Mouse (Mus musculus) midbrain, embryonic 13.5 days (tissue): ENCODE results near the gene Abhd2. TPM values are rescaled to one million over a fixed set of nuclear protein-coding genes. Genes with fewer than 3 reads are reported as not detected.

Source experiments
- ATAC-seq: fragments of 200-750 bp; cut with Nextera tagmentation; 2 replicates; pipeline ENCODE4 v1.8.0; 2017; ENCODE audit warnings: mild to moderate bottlenecking, moderate TSS enrichment, moderate library complexity
- H3K27ac ChIP-seq: fragments of 300-500 bp; sonication (generic); 2 replicates; pipeline ENCODE4 v1.5.1; 2015; ENCODE audit warnings: inconsistent platforms, mild to moderate bottlenecking, moderate library complexity
- H3K27me3 ChIP-seq: fragments of 300-500 bp; sonication (generic); 2 replicates; pipeline ENCODE4 v1.6.1; 2015; ENCODE audit warnings: mild to moderate bottlenecking, inconsistent platforms
- H3K36me3 ChIP-seq: fragments of 300-500 bp; sonication (generic); 2 replicates; pipeline ENCODE4 v1.6.1; 2015; ENCODE audit warnings: mild to moderate bottlenecking, inconsistent platforms
- H3K4me1 ChIP-seq: fragments of 300-500 bp; sonication (generic); replicated peaks from 2 replicates; pipeline ENCODE4 v1.6.1; 2015; ENCODE audit warnings: inconsistent platforms
- H3K4me2 ChIP-seq: fragments of 300-500 bp; sonication (generic); replicated peaks from 2 replicates; pipeline ENCODE4 v1.6.1; 2015; ENCODE audit warnings: moderate library complexity, mild to moderate bottlenecking, inconsistent platforms
- H3K4me3 ChIP-seq: fragments of 300-500 bp; sonication (generic); replicated peaks from 2 replicates; pipeline ENCODE4 v1.5.1; 2015; ENCODE audit warnings: mild to moderate bottlenecking, inconsistent platforms
- H3K9ac ChIP-seq: fragments of 300-500 bp; sonication (generic); replicated peaks from 2 replicates; pipeline ENCODE4 v1.6.1; 2015; ENCODE audit warnings: mild to moderate bottlenecking, inconsistent platforms
- H3K9me3 ChIP-seq: fragments of 300-500 bp; sonication (generic); 2 replicates; pipeline ENCODE4 v1.6.1; 2016; ENCODE audit warnings: mild to moderate bottlenecking, inconsistent platforms
- WGBS: fragments of 180-500 bp; shearing (Covaris S2); methylation state at CpG from one replicate; pipeline ENCODE4 v1.1.7; 2015; 5-methylcytosine and 5-hydroxymethylcytosine counted together
- polyA plus RNA-seq: library from polyadenylated mRNA; unstranded; fragments of >200 nt; fragmentation: Nextera tagmentation; extraction: Ambion mirVana; gene quantifications from 2 replicates; pipeline ENCODE4 v1.2.1, GENCODE M21; 2015

The Abhd2 gene
- polyA plus RNA-seq, 1 experiment from 2014 or later: 16.5 TPM

DNA sequence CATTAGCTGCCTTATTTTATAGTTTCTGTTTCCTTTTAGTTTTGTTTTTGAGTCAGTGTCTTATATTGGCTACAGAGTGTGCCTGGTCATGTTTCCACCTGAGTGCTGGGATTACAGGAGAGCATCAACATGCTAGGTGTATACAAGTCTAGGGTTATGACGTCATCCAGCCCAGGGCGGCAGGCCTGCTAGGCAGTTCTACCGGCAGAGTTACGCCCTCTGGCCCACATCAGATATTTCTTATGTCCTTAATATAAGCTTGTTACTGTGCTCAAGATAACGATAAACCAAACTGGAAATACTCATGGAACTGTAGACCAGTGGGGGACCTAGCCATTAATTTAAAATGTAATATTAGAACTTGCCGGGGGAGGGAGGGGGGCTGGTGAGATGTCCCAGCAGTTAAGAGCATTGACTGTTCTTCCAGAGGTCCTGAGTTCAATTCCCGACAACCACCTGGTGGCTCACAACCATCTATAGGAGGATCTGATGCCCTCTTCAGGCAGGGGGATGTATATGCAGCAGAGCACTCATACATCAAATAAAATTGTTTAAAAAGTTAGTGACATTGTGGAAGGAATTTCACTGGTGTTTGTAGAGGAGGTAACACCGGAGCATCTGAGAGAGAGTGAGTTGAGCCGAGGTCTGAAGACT, 120.0 kb downstream of the Abhd2 start:
- Histone ChIP-seq H3K9me3 (no peaks in the 10 kb centered on the region), H3K4me3 (peak overlapping the region; percentile 59), H3K27ac (no peak overlapping the region), H3K9ac (no peak overlapping the region), H3K27me3 (no peaks in the 10 kb centered on the region), H3K4me1 (peaks cover 12% of the 10 kb centered on the region), H3K4me2 (peak overlapping the region; percentile 95), H3K36me3 (no peaks in the 10 kb centered on the region)
- WGBS: 66% methylated on average over 9 of the region's 9 CpGs
- no peak for ATAC-seq

DNA sequence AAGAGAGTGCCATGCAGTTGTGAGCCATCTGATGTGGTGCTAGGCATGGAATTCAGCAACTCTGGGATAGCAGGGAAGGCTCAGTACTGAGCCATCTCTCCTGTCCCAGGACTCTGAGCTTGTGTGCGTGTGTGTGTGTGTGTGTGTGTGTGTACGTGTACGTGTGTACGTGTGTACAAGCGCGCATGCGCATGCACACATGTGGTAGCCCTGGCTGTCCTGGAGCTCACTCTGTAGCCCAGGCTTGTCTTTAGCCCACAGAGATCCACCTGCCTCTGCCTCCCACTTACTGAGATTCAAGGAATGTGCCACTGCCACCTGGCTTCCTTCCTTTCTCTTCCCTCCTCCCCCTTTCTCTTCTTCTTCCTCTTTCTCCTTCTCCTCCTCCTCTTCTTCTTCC, 120.9 kb downstream of the Abhd2 start:
- no peak for ATAC-seq
- no peak overlapping the region for H3K9ac ChIP-seq
- H3K9me3 ChIP-seq: no peaks in the 10 kb centered on the region
- H3K4me2 ChIP-seq: no peak overlapping the region
- H3K4me1 ChIP-seq: peaks cover 12% of the 10 kb centered on the region
- H3K27me3 ChIP-seq: no peaks in the 10 kb centered on the region
- H3K4me3 ChIP-seq: no peak overlapping the region
- 94% methylated on average over 7 of the region's 7 CpGs for WGBS
- H3K36me3 ChIP-seq: no peaks in the 10 kb centered on the region
- H3K27ac ChIP-seq: no peak overlapping the region

DNA sequence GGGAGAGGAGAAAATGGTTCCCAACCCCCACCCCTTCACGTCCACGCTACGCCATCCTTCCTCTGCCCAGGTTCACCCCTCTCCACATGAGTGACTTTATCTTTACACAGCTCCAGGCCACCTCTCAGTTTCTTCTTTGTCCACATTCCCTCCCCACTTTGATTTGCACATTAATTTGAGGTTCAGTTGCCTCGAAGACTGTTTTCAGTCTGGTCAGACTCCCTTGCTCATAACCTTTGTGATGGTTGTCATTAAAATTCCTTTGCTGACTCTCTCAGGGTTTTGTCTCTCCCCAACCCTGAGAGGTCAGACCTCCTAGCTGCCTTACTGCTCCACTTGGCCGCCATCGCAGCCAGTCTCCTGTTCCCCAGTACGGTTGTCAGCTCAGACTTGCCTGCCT, 121.7 kb downstream of the Abhd2 start:
- 78% methylated on average over 7 of the region's 7 CpGs for WGBS
- Histone ChIP-seq H3K4me3 (no peak overlapping the region), H3K36me3 (no peaks in the 10 kb centered on the region), H3K9ac (no peak overlapping the region), H3K27ac (no peak overlapping the region), H3K27me3 (no peaks in the 10 kb centered on the region), H3K9me3 (no peaks in the 10 kb centered on the region), H3K4me2 (no peak overlapping the region), H3K4me1 (peaks cover 12% of the 10 kb centered on the region)
- ATAC-seq: no peak

DNA sequence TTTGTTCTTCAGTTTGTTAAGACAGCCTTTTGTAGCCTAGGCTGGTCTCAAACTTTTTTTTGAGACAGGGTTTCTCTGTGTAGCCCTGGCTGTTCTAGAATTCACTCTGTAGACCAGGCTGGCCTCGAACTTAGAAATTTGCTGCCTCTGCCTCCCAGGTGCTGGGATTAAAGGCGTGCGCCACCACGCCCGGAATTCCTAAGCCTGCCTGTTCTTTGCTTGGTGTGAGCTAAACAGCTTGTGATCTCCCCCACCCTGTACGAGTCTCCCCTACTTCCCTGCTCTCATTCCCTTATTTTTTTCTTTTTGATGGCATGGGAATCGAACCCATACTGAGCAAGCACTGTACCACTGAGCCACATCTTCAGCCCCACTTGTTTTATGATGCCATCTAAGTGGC, 122.2 kb downstream of the Abhd2 start:
- Histone ChIP-seq H3K9ac (no peak overlapping the region), H3K27me3 (no peaks in the 10 kb centered on the region), H3K36me3 (no peaks in the 10 kb centered on the region), H3K9me3 (no peaks in the 10 kb centered on the region), H3K4me2 (no peak overlapping the region), H3K27ac (no peak overlapping the region), H3K4me1 (peaks cover 12% of the 10 kb centered on the region), H3K4me3 (no peak overlapping the region)
- 91% methylated on average over 7 of the region's 7 CpGs for WGBS
- no peak for ATAC-seq

DNA sequence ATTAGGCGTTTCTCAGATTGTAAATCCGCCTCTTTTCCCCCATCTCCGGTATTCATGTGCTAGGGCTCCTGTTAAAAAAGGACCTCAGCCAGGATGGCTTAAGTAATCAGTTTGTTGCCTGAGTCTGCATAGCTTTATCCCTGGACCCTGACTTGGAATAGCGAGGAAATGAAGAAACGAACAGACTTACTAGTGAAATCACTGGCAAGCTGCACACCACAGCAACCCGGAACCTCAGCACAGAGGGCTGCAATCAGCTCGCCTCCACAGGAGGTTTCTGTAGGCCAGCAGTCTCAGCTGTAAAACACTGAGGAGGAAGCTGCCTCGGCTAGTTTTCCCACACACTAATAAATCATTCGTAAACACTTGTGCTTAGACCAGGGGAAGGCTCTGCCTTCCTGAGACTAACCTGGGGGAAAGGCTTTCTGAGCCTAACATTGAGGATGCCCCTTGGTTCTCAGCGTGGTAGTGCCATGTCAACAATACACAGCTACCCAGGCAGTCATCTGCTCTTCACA, 124.5 kb downstream of the Abhd2 start:
- no peaks in the 10 kb centered on the region for H3K27me3 ChIP-seq
- no peak overlapping the region for H3K9ac ChIP-seq
- no peaks in the 10 kb centered on the region for H3K9me3 ChIP-seq
- H3K4me2 ChIP-seq: no peak overlapping the region
- no peak for ATAC-seq
- WGBS: 88% methylated on average over 10 of the region's 10 CpGs
- H3K4me1 ChIP-seq: peaks cover 6% of the 10 kb centered on the region
- no peak overlapping the region for H3K27ac ChIP-seq
- H3K4me3 ChIP-seq: no peak overlapping the region
- H3K36me3 ChIP-seq: no peaks in the 10 kb centered on the region

DNA sequence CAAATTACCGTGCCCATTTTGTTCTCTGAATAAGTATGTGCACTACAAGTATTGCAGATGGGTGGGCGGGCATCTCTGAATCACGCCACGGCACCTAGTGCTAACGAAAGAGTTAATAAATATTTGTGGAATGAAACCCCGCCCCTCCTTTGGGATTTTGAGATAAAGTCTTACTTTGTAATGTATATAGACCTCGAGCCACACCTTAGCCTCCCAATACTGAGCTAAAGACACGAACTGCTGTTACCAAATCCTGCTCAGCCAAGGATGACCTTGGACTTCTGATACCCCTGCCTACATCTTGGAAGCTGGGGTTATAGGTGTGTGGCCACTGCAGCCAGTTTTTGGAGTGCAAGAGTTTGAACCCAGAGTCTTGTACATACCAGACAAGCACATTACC, 125.4 kb downstream of the Abhd2 start:
- H3K9me3 ChIP-seq: no peaks in the 10 kb centered on the region
- 87% methylated on average over 8 of the region's 8 CpGs for WGBS
- H3K4me3 ChIP-seq: no peak overlapping the region
- no peak overlapping the region for H3K4me2 ChIP-seq
- H3K27ac ChIP-seq: no peak overlapping the region
- no peak for ATAC-seq
- H3K36me3 ChIP-seq: no peaks in the 10 kb centered on the region
- H3K9ac ChIP-seq: no peak overlapping the region
- no peaks in the 10 kb centered on the region for H3K4me1 ChIP-seq
- H3K27me3 ChIP-seq: no peaks in the 10 kb centered on the region

DNA sequence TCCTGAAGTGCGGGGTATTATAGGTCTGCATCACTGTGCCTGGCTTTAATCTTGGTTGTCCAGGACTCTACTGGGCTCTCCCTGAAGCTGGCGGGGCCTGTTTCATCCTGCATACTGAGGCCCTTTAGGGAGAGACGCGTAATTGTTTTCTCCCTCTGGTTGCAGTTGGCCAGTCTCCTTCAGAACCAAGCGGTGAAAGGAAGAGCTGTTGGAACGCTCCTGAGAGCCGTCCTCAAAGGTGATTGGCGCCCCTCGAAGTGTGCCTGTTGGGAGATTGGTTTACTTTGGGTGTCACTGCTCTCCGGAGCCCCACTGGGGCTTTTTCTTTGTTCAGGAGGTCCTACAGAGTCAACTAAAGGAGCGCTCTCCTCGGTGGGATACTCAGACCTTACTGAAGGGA, 126.0 kb downstream of the Abhd2 start:
- no peaks in the 10 kb centered on the region for H3K4me1 ChIP-seq
- WGBS: 68% methylated on average over 12 of the region's 12 CpGs
- H3K4me2 ChIP-seq: no peak overlapping the region
- no peak overlapping the region for H3K27ac ChIP-seq
- H3K9ac ChIP-seq: no peak overlapping the region
- ATAC-seq: no peak
- H3K9me3 ChIP-seq: no peaks in the 10 kb centered on the region
- no peaks in the 10 kb centered on the region for H3K36me3 ChIP-seq
- H3K4me3 ChIP-seq: no peak overlapping the region
- H3K27me3 ChIP-seq: no peaks in the 10 kb centered on the region

DNA sequence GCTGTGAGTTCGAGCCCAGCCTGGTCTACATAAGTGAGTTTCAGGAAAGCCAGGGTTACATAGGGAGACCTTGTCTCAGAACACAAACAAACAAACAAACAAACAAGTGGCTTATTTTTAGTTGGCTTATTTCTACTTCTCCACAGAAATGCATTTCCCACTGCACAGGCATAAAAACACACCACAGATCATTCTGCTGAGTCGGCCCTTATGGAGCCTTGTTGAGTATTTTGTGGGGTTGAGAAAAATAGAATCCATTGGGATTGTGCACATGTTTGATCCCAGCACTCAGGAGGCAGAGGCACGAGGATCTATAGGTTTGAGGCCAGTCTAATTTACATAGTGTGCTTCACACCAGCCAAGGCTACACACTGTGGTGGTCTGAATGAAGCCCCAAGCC, 127.3 kb downstream of the Abhd2 start:
- Histone ChIP-seq H3K4me3 (no peak overlapping the region), H3K4me2 (no peak overlapping the region), H3K27me3 (no peaks in the 10 kb centered on the region), H3K9me3 (no peaks in the 10 kb centered on the region), H3K9ac (no peak overlapping the region), H3K36me3 (no peaks in the 10 kb centered on the region), H3K4me1 (no peaks in the 10 kb centered on the region), H3K27ac (no peak overlapping the region)
- no peak for ATAC-seq
- WGBS: 81% methylated on average over 3 of the region's 3 CpGs

DNA sequence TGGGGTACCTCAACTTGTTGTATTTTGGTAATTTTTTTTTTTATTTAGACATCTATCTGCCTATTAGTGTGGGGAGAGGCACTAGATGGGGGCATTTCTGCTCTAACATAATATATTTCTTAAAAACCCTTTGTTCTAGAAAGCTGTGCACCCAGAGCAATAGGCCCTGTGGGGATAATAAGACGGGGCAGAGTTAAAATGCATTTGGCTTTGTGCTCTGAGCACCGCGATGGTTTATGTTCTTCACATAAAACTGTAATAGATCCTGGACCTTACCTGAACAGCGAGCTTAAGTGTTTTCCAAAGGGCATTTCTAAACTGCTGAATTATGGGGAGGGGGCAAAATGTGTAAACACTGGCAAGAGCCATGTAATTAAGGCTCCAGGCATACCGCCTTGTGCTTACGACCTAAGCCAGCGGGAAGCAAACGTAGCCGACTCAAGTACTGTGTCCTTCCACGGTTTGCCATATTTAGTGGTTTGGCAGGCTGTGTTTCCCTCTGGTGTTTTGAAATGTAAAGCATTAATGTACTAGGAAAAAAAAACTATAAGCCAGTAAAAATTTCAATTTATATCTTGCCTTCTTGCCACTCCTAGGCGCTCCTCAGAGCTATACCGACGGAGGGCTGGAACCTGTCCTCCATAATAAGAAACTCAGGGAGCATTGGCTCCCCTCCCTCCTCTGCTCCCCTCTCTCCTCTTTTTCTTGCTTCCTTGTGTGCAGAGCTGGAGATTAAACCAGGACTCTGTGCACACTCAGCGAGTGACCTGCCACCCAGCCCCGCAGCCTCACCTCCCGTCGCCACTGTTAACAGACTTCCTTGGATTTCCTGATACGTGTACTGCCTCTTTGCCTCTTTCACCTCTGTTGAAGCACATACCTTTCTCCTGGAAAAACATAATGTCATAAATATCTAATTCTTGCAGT, 141.7 kb downstream of the Abhd2 start:
- Histone ChIP-seq H3K4me1 (no peaks in the 10 kb centered on the region), H3K36me3 (no peaks in the 10 kb centered on the region), H3K4me2 (no peak overlapping the region), H3K9me3 (no peaks in the 10 kb centered on the region), H3K27ac (no peak overlapping the region), H3K27me3 (no peaks in the 10 kb centered on the region), H3K4me3 (no peak overlapping the region), H3K9ac (no peak overlapping the region)
- 88% methylated on average over 18 of the region's 18 CpGs for WGBS
- ATAC-seq: no peak

Other genes with a start within 250 kb of the Abhd2 start
- gene Acan, start 219.7 kb upstream of the Abhd2 start, polyA plus RNA-seq: 0.08 TPM in 2 replicates
- gene Hapln3, start 142.2 kb upstream of the Abhd2 start, polyA plus RNA-seq: 0.84 and 1.7 TPM in 2 replicates
- gene Mfge8, start 124.1 kb upstream of the Abhd2 start, polyA plus RNA-seq: 46.4 and 50.7 TPM in 2 replicates
- gene Rlbp1, start 113.8 kb downstream of the Abhd2 start, polyA plus RNA-seq: 6.3 and 7.5 TPM in 2 replicates
- gene Fanci, start 118.7 kb downstream of the Abhd2 start, polyA plus RNA-seq: 4.9 and 5.3 TPM in 2 replicates
- 22.0 and 23.8 TPM in 2 replicates for gene Polg, start 193.2 kb downstream of the Abhd2 start, polyA plus RNA-seq